Mouse (Mus musculus): Measurements from ENCODE around the gene Bbs2. TPM values are rescaled to one million over a fixed set of nuclear protein-coding genes. Genes with fewer than 3 reads are reported as not detected.
A peak's percentile ranks its signal among the peaks of the same experiment; 100 is the strongest.
"Not testable (repeated sequence)": the region's sequence is repeated elsewhere in the genome, so short reads cannot be mapped to it uniquely, and the experiment has no call there.

Bbs2 gene
- total RNA-seq (2021) = 10 to 100 TPM; 26.1 to 28.5 TPM
- long read RNA-seq, transcript Bbs2-201 (17 exons, 3,064 nt) = major isoform, 7 of 12 reads
- long read RNA-seq, partial matches to known transcripts = 3 of 12 reads
- long read RNA-seq, other reads (novel, unspliced or antisense) = 1 of 12 reads

DNA sequence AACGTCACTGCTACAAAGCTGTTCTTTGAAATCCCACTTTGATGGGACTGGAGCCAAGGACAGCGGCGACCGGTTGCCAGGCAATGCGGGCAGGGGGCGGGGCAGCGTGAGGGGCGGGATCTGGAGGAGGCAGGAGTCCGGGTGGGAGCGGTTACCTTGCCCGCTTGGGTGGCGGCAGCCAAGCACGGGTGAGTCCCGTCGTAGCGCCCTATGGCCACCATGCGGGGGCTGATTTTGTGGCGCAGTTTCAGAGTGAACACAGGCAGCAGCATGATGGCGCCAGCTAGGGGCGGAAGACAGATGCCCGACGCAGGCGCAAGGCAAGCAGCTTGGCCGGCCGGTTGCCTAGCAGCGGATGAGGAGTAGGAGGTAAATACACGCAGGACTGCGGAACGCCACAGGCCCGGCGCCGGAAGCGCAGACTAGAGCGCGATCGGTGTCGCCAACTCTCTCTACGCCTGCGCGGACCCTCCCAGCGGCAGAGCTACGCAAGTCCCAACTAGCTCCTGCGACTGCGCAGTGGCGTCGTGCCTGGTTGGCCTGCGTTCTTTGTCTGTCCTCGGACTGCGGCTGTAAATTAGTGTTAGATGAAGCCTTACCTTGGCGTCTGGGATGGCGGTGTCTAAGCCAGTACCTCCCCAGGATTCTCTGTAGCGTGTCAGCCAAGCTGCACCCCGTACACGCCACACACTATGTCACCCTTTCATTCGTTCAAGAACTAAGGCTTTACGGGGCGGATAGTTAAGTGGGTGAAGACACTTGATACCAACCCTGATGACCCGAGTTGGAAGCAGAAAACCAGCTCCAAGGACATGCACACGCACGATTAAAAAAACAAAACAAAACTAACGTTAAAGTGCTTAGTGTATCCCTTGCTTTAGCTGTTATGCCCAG lies at the start of gene Bbs2:
Gene Bbs2, minus strand, starts transcription at position 848 of the 894 bp plus-strand sequence.
- DNase-seq (ENCODE audit: low spot score in 2 of 2) = peak; percentile 100

DNA sequence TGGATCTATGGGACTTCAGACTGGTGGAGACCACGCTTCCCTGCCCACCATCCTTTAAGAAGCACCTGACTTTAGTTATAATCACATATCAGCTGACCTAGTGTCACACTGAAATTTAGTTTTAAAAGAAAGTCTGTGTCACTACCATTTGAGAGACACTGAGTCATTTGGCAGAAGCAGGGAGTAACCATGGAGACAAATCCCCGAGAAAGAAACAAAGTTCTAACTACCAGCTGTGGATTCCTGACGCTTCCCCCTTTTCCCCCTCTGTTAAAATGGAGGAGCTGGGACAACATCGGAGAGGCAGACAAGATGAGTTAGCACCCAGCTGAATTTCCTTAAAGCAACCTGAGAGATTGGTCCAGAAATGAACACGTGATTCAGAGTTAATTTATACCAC lies 49.5 kb upstream of the Bbs2 start:
- peak in 1 of 2 experiments; percentile 66 for DNase-seq (ENCODE audit: low spot score in 2 of 2)

DNA sequence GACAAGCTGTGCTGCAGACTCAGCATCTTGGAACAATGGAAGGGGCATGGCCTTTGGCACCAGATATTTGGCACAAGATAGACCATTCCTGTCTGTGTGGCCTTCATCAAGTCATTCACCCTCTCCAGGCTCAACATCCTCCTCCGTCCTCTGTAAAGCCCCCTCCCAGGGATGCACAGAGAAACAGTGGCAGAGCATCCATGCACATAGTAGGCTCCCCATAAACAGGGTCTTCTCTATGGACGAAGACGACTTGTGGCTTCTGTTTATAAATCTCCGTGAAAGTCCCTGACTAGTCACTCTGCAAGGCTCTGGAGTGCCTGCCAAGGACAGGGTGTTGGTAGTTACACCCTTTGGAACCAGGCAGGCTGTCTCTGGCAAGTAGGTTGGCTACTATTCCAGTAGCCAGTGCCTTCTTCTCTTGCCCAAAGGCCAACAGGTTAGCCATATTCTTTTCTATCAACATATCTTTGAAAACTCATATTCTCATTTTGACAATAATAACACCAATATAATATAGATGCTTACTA lies 41.6 kb upstream of the Bbs2 start:
- no peak for DNase-seq (ENCODE audit: low spot score in 2 of 2)

DNA sequence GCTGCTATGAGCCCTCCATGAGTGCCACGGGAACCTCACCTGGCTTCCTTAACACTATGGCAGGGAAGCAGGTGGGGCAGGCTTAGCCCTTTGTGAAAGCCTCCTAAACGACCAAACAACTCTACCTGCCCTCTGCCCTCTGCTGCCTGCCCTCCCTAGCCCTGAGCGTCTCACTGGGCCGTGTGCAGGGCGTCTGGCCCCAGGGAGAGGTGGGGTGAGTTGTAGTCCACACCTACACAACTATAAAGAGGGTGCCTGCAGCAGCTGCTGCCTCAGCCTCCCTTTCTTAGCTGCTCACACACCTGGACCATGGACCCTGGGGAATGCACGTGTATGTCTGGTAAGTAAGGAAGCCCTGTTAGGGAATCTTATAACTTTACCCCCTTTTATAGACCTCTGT lies 38.2 kb upstream of the Bbs2 start, which contains the start of gene Mt4:
Gene Mt4, plus strand, starts transcription at position 265 of the 400 bp plus-strand sequence.
- no peak for DNase-seq (ENCODE audit: low spot score in 2 of 2)

DNA sequence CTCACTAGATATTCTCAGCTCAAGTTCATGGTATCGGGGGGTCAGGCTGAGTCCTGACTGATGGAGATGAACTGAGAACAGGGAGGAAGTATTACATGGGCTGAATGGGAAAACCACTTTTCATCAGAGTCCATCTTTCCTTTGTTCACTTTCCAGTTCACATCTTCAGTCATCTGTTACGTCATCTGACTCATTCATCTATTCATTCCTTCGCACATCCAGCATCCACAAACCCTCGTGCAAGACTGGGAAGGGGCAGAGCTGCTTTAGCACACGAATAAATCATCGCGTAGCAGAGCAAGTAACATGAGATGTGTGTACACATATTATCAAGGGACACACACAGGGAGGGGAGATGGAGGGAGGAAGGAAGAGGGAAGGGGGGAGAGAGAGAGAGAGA lies 37.5 kb upstream of the Bbs2 start:
- DNase-seq (ENCODE audit: low spot score in 2 of 2) = no peak

DNA sequence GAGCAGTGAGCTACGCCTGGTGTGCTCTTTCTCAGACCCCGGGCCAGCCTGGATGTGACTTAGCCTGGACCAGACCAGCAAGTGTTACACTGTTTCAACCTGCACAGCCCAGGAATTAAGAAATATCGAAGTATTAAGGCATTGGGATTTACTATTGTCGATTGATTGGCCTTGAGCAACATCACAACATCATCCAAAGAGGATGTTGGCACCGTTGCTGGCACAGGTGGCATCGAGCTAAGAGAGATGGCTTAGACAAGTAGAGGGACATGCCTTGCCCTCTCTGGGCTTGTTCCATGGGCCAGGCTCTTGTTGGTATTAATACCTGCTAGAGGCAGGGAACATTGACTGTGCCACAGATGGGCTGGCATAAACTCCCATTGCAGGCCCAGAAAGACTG lies 36.8 kb upstream of the Bbs2 start:
- DNase-seq (ENCODE audit: low spot score in 2 of 2) = no peak

DNA sequence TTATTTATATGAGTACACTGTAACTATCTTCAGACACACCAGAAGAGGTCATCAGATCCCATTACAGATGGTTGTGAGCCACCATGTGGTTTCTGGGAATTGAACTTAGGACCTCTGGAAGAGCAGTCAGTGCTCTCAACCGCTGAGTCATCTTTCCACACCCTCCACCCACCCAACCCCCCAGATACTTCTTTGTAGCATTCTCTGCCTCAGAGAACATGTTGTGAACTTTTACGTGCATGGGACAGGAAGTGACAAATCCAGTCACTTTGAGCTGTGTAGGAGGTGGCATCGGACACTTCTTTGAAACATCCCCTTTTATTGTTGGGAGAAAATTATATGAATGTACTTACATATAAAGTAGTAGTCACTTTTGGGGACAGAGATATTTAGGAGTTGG lies 35.9 kb upstream of the Bbs2 start:
- DNase-seq (ENCODE audit: low spot score in 2 of 2) = not testable (repeated sequence)

DNA sequence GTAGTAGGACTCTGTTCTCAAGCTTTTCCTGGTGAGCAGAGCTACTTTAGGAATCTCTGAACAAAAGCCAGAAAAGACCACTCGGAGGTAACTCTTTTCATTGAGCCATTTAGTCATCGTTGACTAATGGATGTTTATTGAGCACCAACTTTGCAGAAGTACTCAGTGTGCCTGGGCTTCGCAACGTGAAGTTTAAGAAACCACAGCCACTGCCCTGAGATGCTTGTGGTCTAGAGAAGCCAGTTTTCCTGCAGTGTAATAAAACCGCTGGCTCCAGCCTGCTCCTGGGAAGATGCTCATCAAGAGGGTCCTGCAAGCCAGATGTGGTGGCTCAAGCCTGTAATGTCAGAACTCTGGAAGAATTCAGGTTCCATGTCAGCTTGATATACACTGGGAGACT lies 33.4 kb upstream of the Bbs2 start:
- no peak for DNase-seq (ENCODE audit: low spot score in 2 of 2)

DNA sequence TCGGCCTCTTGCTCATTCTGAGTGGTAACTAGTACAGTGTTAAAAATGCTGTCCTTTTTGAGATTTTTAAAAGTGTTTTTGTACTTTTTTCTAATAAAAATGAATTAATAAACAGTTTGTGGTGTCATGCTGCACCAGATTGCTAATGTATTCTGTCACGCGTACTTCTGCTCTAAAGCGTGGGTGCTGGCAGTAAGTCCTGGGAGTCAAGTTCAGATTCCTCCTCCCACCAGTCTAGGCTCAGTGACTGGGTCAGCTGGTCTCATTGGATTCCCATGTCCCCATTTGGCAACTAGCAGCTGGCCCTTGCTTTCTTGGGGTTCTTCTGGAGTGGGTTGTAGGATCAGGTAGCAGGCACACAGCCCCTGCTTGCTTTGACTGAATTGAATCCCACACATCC lies 31.4 kb upstream of the Bbs2 start:
- peak in 1 of 2 experiments; percentile 62 for DNase-seq (ENCODE audit: low spot score in 2 of 2)

DNA sequence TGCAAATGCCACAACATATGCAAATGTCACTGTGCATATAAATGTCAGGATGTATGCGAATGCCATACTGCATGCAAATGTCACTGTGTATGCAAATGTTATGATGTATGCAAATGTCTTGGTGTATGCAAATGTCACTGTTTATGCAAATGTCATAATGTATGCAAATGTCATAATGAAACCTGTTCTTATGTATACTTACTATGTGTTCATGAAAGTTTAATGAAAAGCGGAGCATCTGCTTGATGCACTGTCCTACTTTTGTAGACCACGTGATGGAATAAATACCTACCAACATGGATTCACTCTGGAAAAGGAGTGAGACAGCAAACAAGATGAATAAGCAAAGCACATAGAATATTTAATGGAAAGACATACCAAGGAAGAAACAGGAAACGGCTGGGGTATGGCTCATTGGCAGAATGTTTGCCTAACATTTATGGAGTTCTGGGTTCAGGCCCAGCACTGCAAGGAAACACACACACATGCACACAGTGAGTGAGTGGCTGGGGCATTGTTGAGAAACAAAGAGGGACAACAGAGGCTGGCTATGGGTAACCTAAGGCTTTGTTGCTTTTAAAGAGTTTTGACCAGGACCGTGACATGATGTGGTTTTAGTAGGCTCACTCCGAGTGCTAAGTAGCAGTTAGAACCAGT lies 30.5 kb upstream of the Bbs2 start:
- DNase-seq (ENCODE audit: low spot score in 2 of 2) = no peak

DNA sequence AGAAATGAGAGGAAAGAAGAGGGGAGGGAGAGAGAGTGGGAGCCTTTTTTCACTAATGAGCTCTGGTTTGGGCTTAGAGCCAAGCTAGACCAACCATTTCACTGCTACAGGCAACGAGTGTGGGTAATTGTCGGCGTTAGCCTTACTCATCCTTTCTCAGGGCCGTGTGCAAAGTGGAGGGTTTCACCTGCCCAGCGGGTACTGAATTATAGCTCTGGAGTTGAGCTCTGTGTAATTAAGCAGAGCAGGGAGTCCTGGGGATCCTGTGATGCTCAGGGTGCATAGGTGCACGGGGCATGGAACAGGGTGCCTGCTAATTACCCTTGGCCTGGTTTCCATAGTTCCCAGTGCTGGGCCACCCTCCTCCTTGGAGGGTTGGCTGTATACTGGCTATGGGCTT lies 29.0 kb upstream of the Bbs2 start:
- DNase-seq (ENCODE audit: low spot score in 2 of 2) = no peak

DNA sequence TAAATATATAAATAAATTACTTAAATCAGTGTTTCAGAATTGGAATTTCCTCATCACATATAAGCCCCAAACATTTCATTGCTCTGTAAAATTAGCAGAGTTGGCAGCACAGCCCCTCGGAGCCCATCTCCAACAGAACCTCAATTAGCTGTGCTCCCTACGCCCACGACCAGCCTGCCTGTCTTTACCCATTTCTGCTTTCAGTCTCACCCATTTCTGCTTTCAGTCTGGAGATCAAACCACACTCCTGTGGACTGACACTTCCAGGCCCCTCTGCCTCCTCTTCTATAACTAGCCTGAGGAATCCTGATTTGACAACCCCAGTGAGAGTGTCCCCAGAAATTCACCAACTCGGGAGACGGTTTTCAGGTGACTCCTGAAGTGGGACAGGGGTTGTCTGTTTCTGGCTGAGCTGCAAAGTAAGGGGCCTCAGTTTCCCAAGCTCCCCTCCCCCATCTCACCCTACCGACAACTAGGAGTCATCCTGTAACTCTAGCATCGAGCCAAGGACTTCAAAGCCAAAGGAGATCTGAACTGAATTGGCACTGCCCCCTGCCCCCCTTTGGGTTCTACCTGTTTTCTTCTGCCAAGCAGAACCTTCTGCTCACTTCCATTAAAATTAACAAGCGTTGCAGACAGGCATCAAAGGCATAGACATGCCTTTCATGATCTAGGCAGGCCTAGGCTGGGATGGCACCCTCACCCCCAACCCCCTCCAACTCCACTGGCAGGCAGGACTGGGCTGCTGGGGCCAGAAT lies 24.2 kb upstream of the Bbs2 start:
- DNase-seq (ENCODE audit: low spot score in 2 of 2) = peak; percentile 57 to 78

DNA sequence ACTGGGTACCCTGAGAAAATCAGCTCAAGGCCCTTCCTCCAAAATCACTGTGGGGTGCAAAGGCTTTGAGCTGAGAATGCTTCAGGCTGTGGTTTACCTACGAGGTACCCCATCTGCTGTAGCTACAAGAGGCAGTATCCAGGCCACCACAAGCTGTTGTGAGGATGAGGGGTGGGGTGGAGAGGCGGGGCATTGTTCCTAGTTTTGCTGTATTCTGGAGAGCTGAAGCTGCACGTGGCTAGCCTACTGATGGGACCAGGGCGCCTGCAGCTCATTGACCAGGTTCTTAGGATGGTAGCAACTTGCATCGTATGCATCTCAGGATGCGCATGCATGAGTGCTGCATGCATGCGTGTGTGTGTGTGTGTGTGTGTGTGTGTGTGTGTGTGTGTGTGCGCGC lies 22.9 kb upstream of the Bbs2 start:
- peak in 1 of 2 experiments; percentile 32 for DNase-seq (ENCODE audit: low spot score in 2 of 2)

DNA sequence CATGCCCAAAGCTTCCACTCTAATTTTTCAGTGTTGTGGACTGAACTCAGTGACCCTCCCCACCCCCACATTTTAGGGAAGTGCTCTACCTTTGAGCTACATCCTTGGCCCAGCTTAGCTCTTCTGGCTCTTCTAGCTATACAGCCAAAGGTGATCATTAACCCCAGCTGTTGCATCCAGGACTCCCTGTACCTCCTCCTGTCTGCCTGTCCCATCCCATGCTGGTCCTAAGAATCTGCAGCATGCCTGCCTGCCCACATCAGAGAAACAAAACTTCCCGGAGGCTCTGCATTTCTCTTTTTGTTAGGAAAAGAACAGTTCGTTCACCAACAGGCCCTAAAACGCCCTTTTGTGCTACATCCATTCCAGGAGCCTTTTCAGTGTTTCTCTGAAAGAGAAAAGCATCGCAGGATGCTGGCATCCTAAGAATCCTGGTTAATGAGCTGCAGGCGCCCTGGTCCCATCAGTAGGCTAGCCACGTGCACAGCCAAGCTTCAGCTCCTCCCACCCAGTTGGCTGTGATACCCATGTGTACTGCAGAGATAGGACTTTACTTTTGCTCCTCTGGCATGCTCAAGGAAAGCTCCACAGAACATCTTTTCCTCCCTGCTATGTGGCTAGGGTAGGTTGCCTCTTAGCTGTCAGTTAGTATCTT lies 20.2 kb upstream of the Bbs2 start:
- DNase-seq (ENCODE audit: low spot score in 2 of 2) = peak; percentile 51 to 80

DNA sequence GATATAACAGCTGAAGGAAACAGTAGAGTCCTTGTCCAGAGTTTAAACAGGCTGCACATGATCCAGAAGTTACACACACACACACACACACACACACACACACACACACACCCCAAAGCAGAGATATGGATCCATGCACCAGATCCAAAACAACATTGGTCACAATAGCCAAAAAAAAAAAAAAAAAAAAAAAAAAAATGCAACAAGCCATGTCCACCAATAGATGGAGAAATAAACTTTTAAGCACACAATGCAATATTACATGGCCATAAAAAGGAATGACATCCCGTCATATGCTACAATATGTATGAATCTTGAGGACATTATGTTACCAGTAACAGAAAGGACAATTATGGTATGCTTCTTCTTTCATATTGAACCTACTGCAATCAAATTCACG lies 15.2 kb upstream of the Bbs2 start:
- DNase-seq (ENCODE audit: low spot score in 2 of 2) = no peak

DNA sequence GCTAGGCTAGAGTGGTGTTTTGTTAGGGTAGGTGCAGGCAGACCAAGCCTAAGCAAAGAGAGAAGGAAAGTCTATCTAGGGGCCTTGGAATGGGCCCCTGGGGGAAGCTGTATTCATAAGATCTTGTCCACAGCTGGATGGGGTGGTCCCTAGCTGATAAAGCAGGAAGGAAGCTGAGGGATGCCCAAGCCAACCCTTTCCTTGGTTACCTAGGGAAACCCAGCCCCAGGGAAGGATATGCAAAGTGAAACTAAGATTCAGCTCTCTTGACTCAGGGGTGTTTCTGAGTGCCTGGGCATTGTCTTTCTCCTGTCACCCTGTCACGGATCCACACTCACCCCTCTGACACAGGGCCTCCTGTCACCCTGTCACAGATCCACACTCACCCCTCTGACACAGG lies 14.7 kb upstream of the Bbs2 start:
- DNase-seq (ENCODE audit: low spot score in 2 of 2) = no peak

DNA sequence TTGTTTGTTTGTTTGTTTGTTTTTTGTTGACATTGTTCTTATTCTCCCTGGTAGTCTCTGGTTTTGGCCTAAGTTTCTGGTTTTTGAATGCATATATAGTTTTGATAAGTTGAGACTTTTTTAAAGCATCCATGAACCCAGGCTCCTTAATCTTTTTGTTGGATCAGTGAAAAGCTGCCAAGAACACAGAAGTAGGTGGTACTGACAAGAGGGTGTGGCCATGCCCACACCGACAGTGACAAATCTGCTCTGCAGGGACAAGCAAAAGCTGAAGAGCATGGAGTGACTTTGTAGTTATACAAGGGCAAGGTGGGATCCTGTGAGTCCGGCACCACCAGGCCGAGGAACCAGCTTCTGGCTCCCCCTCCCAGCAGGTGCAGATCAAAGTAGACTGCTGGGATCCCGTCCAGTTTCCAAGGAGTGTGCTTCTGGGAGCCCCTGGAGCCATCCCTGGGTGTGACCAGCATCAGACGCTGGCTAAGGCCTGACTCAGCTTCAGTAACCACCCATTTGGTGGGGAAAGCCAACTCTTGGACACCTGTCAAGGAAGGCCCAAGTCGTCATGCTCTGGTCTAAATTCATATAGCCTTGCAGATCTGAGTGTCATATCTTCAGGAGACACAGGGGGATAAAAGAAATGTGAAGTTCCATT lies 11.9 kb upstream of the Bbs2 start:
- DNase-seq (ENCODE audit: low spot score in 2 of 2) = peak in 1 of 2 experiments; percentile 32

DNA sequence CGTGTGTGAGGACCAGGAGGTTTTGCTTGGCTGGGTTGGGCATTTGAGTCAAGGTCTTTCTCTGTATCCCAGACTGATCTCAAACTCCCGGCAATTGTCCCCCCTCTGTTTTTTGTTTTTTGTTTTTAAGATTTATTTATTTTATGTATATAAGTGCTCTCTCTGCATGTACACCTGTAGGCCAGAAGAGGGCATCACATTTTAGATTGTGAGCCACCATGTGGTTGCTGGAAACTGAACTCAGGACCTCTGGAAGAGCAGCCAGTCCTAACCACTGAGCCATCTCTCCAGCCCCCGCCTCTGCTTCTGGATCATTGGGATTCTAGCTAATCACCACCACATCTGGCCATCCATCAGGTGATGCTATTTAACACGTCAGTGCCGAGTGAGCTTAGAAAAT lies 11.1 kb upstream of the Bbs2 start:
- DNase-seq (ENCODE audit: low spot score in 2 of 2) = no peak

DNA sequence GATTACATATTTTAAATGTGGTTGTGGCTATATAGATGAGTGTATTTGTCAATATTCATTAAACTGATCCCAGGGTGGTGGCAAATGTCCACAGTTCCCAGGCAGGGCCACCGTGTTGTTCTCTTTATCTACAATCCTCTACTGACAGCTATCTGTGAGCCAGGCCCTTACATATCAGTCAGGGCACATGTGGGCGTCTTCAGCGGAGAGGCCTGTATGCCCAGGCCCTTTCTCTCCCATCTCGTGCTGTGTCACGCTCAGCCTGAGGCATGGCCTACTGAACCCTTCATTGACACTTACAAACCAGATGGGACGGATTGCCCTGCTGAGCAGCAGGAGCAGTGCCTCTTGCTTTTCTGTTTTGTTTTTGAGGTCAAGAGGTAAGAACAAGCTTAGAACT lies 10.7 kb upstream of the Bbs2 start:
- no peak for DNase-seq (ENCODE audit: low spot score in 2 of 2)

DNA sequence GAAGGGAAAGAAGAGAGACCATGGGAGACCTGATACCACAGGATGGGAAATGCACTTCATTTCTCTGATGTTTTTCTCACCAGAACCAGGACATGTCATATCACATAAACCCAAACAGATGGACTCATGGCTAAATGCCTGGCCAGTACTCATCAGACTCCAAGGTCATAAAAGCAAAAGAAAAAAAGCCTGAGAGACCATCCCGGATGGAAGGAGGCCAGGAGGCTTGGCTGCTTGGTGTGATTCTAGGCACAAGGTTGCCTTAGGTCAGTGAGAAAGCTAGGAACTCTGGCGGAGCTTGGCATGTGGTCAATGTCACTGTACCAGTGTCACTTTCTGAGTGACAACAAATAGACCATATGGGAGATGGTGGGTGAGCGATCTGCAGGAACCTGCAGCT lies 9.1 kb upstream of the Bbs2 start:
- no peak for DNase-seq (ENCODE audit: low spot score in 2 of 2)

Measured in layer of hippocampus, adult 18-20 months (tissue).